Mouse (Mus musculus) neural tube, embryonic 11.5 days (tissue): ENCODE measurements around the gene Ap4s1. TPM values are rescaled to one million over a fixed set of nuclear protein-coding genes. Genes with fewer than 3 reads are reported as not detected.

Source experiments
- ATAC-seq: fragments of 200-750 bp; cut with Nextera tagmentation; 2 replicates; pipeline ENCODE4 v1.8.0; 2017; ENCODE audit warnings: moderate number of reproducible peaks, mild to moderate bottlenecking, moderate TSS enrichment, moderate library complexity; ENCODE audit not compliant: insufficient read depth, low FRiP score, low TSS enrichment
- DNase-seq: peaks from one replicate; pipeline ENCODE4 v3.0.0-alpha.2; 2015; ENCODE audit warnings: low spot score
- H3K27ac ChIP-seq: fragments of 300-500 bp; sonication (generic); 2 replicates; pipeline ENCODE4 v1.5.1; 2014; ENCODE audit warnings: low read depth, mild to moderate bottlenecking, low read length
- H3K27me3 ChIP-seq: fragments of 300-500 bp; sonication (generic); 2 replicates; pipeline ENCODE4 v1.6.1; 2014; ENCODE audit warnings: mild to moderate bottlenecking, low read length, mixed read lengths; ENCODE audit not compliant: control insufficient read depth, insufficient read depth
- H3K36me3 ChIP-seq: fragments of 300-500 bp; sonication (generic); 2 replicates; pipeline ENCODE4 v1.6.1; 2014; ENCODE audit warnings: mild to moderate bottlenecking, low read length, moderate library complexity, mixed read lengths; ENCODE audit not compliant: control insufficient read depth, insufficient read depth
- H3K4me1 ChIP-seq: fragments of 300-500 bp; sonication (generic); 2 replicates; pipeline ENCODE4 v1.6.1; 2014; ENCODE audit warnings: low read length, mixed read lengths; ENCODE audit not compliant: control insufficient read depth, insufficient read depth
- H3K4me2 ChIP-seq: fragments of 300-500 bp; sonication (generic); 2 replicates; pipeline ENCODE4 v1.6.1; 2014; ENCODE audit warnings: low read depth, mild to moderate bottlenecking, moderate library complexity
- H3K4me3 ChIP-seq: fragments of 300-500 bp; sonication (generic); 2 replicates; pipeline ENCODE4 v1.5.1; 2014; ENCODE audit warnings: low read depth, low read length
- H3K9ac ChIP-seq: fragments of 300-500 bp; sonication (generic); 2 replicates; pipeline ENCODE4 v1.6.1; 2014; ENCODE audit warnings: mild to moderate bottlenecking, low read length
- H3K9me3 ChIP-seq: fragments of 300-500 bp; sonication (generic); 2 replicates; pipeline ENCODE4 v1.6.1; 2016; ENCODE audit warnings: low read length; ENCODE audit not compliant: control insufficient read depth
- WGBS: fragments of 180-500 bp; shearing (Covaris S2); extraction: QIAGEN DNeasy Blood & Tissue Kit; methylation state at CpG from one replicate; pipeline ENCODE4 v1.1.7; 2014; 5-methylcytosine and 5-hydroxymethylcytosine counted together
- polyA plus RNA-seq: library from polyadenylated mRNA; unstranded; fragments of >200 nt; fragmentation: Nextera tagmentation; extraction: Ambion mirVana; gene quantifications from 2 replicates; pipeline ENCODE4 v1.2.1, GENCODE M21; 2014

Ap4s1 gene
- polyA plus RNA-seq, 1 experiment from 2014 or later: 50.1 TPM

DNA sequence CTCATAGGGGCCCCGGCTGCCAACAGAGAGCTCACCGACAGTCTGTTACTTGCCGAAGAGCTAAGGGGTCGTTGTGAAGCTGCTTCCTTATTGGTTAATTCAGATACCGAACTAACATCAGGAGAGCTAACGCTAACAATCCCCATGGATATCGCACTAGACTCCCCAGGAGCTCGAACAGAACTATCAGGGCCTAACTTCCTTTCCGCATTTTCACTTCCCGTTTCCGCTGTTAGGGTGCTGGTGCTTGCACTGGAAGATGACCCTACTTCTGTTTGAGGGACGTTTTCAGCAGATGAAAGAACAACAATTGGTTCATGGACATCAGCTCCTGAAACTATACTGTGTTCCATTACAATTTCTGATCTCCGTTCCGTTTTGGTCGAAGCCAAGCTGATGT lies 77.9 kb downstream of the Ap4s1 start:
- 95% methylated on average over 15 of the region's 15 CpGs for WGBS
- H3K9ac ChIP-seq: no peak overlapping the region
- no peaks in the 10 kb centered on the region for H3K4me1 ChIP-seq
- no peak overlapping the region for H3K4me2 ChIP-seq
- peaks cover 5% of the 10 kb centered on the region; the same call in 1 of the 2 replicates for H3K36me3 ChIP-seq
- no peak for DNase-seq
- no peak for ATAC-seq
- no peaks in the 10 kb centered on the region for H3K27me3 ChIP-seq
- H3K9me3 ChIP-seq: no peaks in the 10 kb centered on the region
- H3K4me3 ChIP-seq: no peak overlapping the region
- no peak overlapping the region for H3K27ac ChIP-seq

DNA sequence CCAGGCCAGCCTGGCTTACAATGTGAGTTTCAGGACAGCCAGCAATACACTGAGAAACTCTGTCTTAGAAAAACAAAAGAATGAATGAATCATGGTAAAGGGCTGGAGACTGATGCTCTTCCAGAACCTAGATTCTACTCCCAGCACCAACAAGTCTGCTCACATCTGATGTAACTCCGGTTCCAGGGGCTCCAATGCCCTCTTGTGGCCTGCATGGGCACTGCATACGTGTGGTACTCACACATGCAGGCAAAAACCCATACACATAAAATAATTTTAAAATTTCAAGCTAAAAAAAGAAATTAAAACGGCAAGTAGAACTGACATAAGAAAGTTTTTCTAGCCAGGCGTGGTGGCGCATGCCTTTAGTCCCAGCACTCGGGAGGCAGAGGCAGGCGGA lies 94.0 kb downstream of the Ap4s1 start:
- H3K4me3 ChIP-seq: no peak overlapping the region
- ATAC-seq: no peak
- peaks cover 6% of the 10 kb centered on the region for H3K36me3 ChIP-seq
- H3K9ac ChIP-seq: no peak overlapping the region
- H3K27me3 ChIP-seq: no peaks in the 10 kb centered on the region
- peak; percentile 46 for DNase-seq
- no peaks in the 10 kb centered on the region for H3K9me3 ChIP-seq
- no peaks in the 10 kb centered on the region for H3K4me1 ChIP-seq
- no peak overlapping the region for H3K27ac ChIP-seq
- 93% methylated on average over 7 of the region's 7 CpGs for WGBS
- H3K4me2 ChIP-seq: no peak overlapping the region

Other genes with a start within 250 kb of the Ap4s1 start
- 3.5 and 3.8 TPM in 2 replicates for gene Coch, start 97.7 kb upstream of the Ap4s1 start, polyA plus RNA-seq
- gene Strn3, start 864 bp downstream of the Ap4s1 start, polyA plus RNA-seq: 57.7 and 60.1 TPM in 2 replicates
- gene Hectd1, start 138.5 kb downstream of the Ap4s1 start, polyA plus RNA-seq: 36.4 and 36.5 TPM in 2 replicates